ENCODE assay signal across 8 mouse cellular contexts in the genomic region with DNA sequence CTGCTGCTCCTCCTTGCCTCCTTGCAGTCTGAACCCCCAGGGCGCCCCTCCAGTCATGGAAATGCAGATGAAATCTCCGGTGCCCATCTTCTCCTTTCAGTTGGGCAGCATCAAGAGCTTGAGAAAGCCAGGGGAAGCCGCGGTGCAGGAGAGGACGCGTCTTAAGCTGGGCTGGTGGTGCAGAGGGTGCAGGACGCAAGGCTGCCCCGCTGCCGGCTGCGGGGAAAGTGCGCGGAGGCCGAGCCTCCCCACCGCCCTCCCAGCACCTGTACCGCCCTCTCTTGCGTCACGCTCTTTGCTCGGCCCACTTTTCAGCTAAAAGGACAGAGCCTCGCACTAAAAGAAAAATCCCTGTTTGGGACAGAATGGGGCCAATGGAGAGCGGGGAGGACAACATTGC. TPM values are rescaled to one million over a fixed set of nuclear protein-coding genes. Genes with fewer than 3 reads are reported as not detected.
DNase-seq lines count a peak whose midpoint lies in the region; ATAC-seq lines count a peak whose summit lies in the region.

Synpo2 (minus strand) TSS at position 229 of the 400 bp plus-strand sequence.

- peak within 1 kb of the TSS; percentile 76 for H3K9ac ChIP-seq in heart, embryonic 11.5 days (ENCODE audit: low read depth, low read length)
- peak within 1 kb of the TSS; percentile 51 for H3K9ac ChIP-seq in kidney, embryonic 14.5 days (ENCODE audit: low read depth, low read length)
- peak within 1 kb of the TSS; percentile 52 for H3K9ac ChIP-seq in midbrain, embryonic 16.5 days (ENCODE audit: low read depth, low read length)
- peak within 1 kb of the TSS; percentile 72 for H3K9ac ChIP-seq in stomach, embryonic 16.5 days (ENCODE audit: low read length)

- H3K4me2 ChIP-seq in heart, embryonic 11.5 days, result peak within 1 kb of the TSS; percentile 73
- H3K4me2 ChIP-seq in kidney, embryonic 14.5 days (replicated peaks; ENCODE audit: low read depth, low read length), result peak within 1 kb of the TSS; percentile 81
- peak within 1 kb of the TSS; percentile 86 for H3K4me2 ChIP-seq in midbrain, embryonic 16.5 days (ENCODE audit: low read length)
- H3K4me2 ChIP-seq in stomach, embryonic 16.5 days (ENCODE audit: low read depth, low read length), result peak within 1 kb of the TSS; percentile 63

- ATAC-seq in erythroblast, adult 5-6 weeks (replicated peaks; ENCODE audit: low FRiP score, poor library complexity, severe bottlenecking), result peak; percentile 81
- ATAC-seq in heart, embryonic 11.5 days (replicated peaks; ENCODE audit: insufficient number of reproducible peaks, low FRiP score, low TSS enrichment), result peak; percentile 67
- peak; percentile 83; the same call in 1 of the 2 replicates for ATAC-seq in kidney, embryonic 14.5 days (ENCODE audit: low FRiP score, low TSS enrichment)
- peak; percentile 79 for ATAC-seq in midbrain, embryonic 16.5 days
- ATAC-seq in stomach, embryonic 16.5 days (ENCODE audit: insufficient read depth, low FRiP score), result peak; percentile 78; the same call in 1 of the 2 replicates

- no peaks in the 10 kb centered on the region for H3K9me3 ChIP-seq in heart, embryonic 11.5 days (replicated peaks; ENCODE audit: control insufficient read depth, low read length)
- H3K9me3 ChIP-seq in kidney, embryonic 14.5 days (ENCODE audit: control insufficient read depth, low read length), result no peaks in the 10 kb centered on the region
- H3K9me3 ChIP-seq in midbrain, embryonic 16.5 days (replicated peaks; ENCODE audit: control insufficient read depth, low read length, poor library complexity, severe bottlenecking), result no peaks in the 10 kb centered on the region
- no peaks in the 10 kb centered on the region for H3K9me3 ChIP-seq in stomach, embryonic 16.5 days (replicated peaks; ENCODE audit: control insufficient read depth, low read length)

- H3K27me3 ChIP-seq in heart, embryonic 11.5 days (ENCODE audit: control insufficient read depth, insufficient read depth, low read length), result no peaks in the 10 kb centered on the region
- 0 out of 2 replicates have a peak, but pooled peaks cover 4% of the 10 kb centered on the region for H3K27me3 ChIP-seq in kidney, embryonic 14.5 days (ENCODE audit: control insufficient read depth, insufficient read depth, low read length)
- H3K27me3 ChIP-seq in midbrain, embryonic 16.5 days (ENCODE audit: control insufficient read depth, insufficient read depth, low read depth, low read length), result no peaks in the 10 kb centered on the region
- H3K27me3 ChIP-seq in stomach, embryonic 16.5 days (ENCODE audit: control insufficient read depth, insufficient read depth, low read length), result no peaks in the 10 kb centered on the region

- DNase-seq in cerebellum, adult 18-20 months, result peak; percentile 20 to 26
- DNase-seq in cerebellum, adult 11-12 months, result no peak
- DNase-seq in liver, result peak; percentile 38

- under 1% methylated on average over 20 of the region's 20 CpGs for WGBS in heart, embryonic 11.5 days (ENCODE audit: insufficient replicate concordance)
- WGBS in kidney, embryonic 14.5 days, result under 1% methylated on average over 20 of the region's 20 CpGs
- under 1% methylated on average over 20 of the region's 20 CpGs for WGBS in midbrain, embryonic 16.5 days
- under 1% methylated on average over 20 of the region's 20 CpGs for WGBS in stomach, embryonic 16.5 days

- H3K27ac ChIP-seq in heart, embryonic 11.5 days (ENCODE audit: low read depth, low read length), result 0 out of 2 replicates have a peak within 1 kb of the TSS, but pooled peaks have one; percentile 41
- H3K27ac ChIP-seq in kidney, embryonic 14.5 days (ENCODE audit: low read depth, low read length), result no peak within 1 kb of the TSS
- no peak within 1 kb of the TSS for H3K27ac ChIP-seq in midbrain, embryonic 16.5 days (ENCODE audit: low read length)
- H3K27ac ChIP-seq in stomach, embryonic 16.5 days (ENCODE audit: low read length), result peak within 1 kb of the TSS; percentile 64

- peak within 1 kb of the TSS; percentile 60 for H3K4me3 ChIP-seq in heart, embryonic 11.5 days (ENCODE audit: low read depth, low read length)
- peak within 1 kb of the TSS; percentile 55 for H3K4me3 ChIP-seq in kidney, embryonic 14.5 days (ENCODE audit: low read length)
- peak within 1 kb of the TSS; percentile 46 for H3K4me3 ChIP-seq in midbrain, embryonic 16.5 days (ENCODE audit: low read depth, low read length)
- peak within 1 kb of the TSS; percentile 63 for H3K4me3 ChIP-seq in stomach, embryonic 16.5 days (replicated peaks; ENCODE audit: low read length)

- H3K4me1 ChIP-seq in heart, embryonic 11.5 days (ENCODE audit: control insufficient read depth, insufficient read depth, low read length), result peaks cover 10% of the 10 kb centered on the region; the same call in 1 of the 2 replicates
- peaks cover 15% of the 10 kb centered on the region; the same call in 1 of the 2 replicates for H3K4me1 ChIP-seq in kidney, embryonic 14.5 days (ENCODE audit: control insufficient read depth, insufficient read depth, low read length)
- peaks cover 10% of the 10 kb centered on the region for H3K4me1 ChIP-seq in midbrain, embryonic 16.5 days (ENCODE audit: control insufficient read depth, insufficient read depth, low read length)
- H3K4me1 ChIP-seq in stomach, embryonic 16.5 days (ENCODE audit: control insufficient read depth, insufficient read depth, low read length), result 0 out of 2 replicates have a peak, but pooled peaks cover 6% of the 10 kb centered on the region

- no peaks in the 10 kb centered on the region for H3K36me3 ChIP-seq in heart, embryonic 11.5 days (ENCODE audit: control insufficient read depth, insufficient read depth, low read length)
- no peaks in the 10 kb centered on the region for H3K36me3 ChIP-seq in kidney, embryonic 14.5 days (ENCODE audit: control insufficient read depth, insufficient read depth, low read length)
- no peaks in the 10 kb centered on the region for H3K36me3 ChIP-seq in midbrain, embryonic 16.5 days (ENCODE audit: control insufficient read depth, insufficient read depth, low read length)
- H3K36me3 ChIP-seq in stomach, embryonic 16.5 days (ENCODE audit: control insufficient read depth, insufficient read depth, low read length), result no peaks in the 10 kb centered on the region

RNA-seq across cellular contexts. Expression of gene Synpo2, which starts in this region (rescaled TPM):
- total RNA-seq in erythroblast, adult 5-6 weeks (2015; ENCODE audit: low replicate concordance), result not detected in 2 replicates
- total RNA-seq in erythroblast, adult 5-6 weeks (2017; ENCODE audit: low replicate concordance), result under 0.01 TPM in 1 of 2 replicates, not detected in the other
- 21.8 and 25.6 TPM in 2 replicates for polyA plus RNA-seq in heart, embryonic 11.5 days (2014; fragmentation: Nextera tagmentation; extraction: Ambion mirVana)
- polyA plus RNA-seq in kidney, embryonic 14.5 days (2014; fragmentation: Nextera tagmentation; extraction: Ambion mirVana), result 5.5 and 8.3 TPM in 2 replicates
- 2.3 and 3.2 TPM in 2 replicates for polyA plus RNA-seq in midbrain, embryonic 16.5 days (2015; fragmentation: Nextera tagmentation; extraction: Ambion mirVana)
- 38.7 and 38.9 TPM in 2 replicates for polyA plus RNA-seq in stomach, embryonic 16.5 days (2015; fragmentation: Nextera tagmentation; extraction: Ambion mirVana)

Comparison
In these comparisons a context has a peak if more than half of its experiments do, and no peak if none do; other contexts are left out.
1. Peak in ATAC-seq in erythroblast, adult 5-6 weeks; RNA of the gene not detected or under 1 TPM.
2. H3K27ac ChIP-seq: peak in heart, embryonic 11.5 days (single experiment) and stomach, embryonic 16.5 days (single experiment); none in kidney, embryonic 14.5 days (single experiment) and midbrain, embryonic 16.5 days (single experiment).
3. Peak in every context shown above with its lines, with median percentiles within 50 percentile points of each other: ATAC-seq, H3K4me2 ChIP-seq, H3K4me3 ChIP-seq and H3K9ac ChIP-seq.